Mouse (Mus musculus) left cerebral cortex, adult 11 months (tissue): ENCODE measurements around the gene Efcab2.
"Not testable (repeated sequence)": the region's sequence is repeated elsewhere in the genome, so short reads cannot be mapped to it uniquely, and the experiment has no call there.

ENCODE experiments used
- DNase-seq: peaks from one replicate; pipeline ENCODE4 v3.0.0; 2022; ENCODE audit warnings: low spot score

Gene Efcab2

GRCm38 (mm10) chr1:178405445-178405911 is 407 bp upstream of the Efcab2 start:
- peak; percentile 73 for DNase-seq

- DNase-seq: no peak
These were observed 1.1 kb downstream of the Efcab2 start for GRCm38 (mm10) chr1:178406765-178407645.

- no peak for DNase-seq
These were observed 1.8 kb downstream of the Efcab2 start for GRCm38 (mm10) chr1:178407651-178408050.

GRCm38 (mm10) chr1:178408901-178409361 is 3.0 kb downstream of the Efcab2 start:
- no peak for DNase-seq

- DNase-seq: not testable (repeated sequence)
These were observed 7.5 kb downstream of the Efcab2 start for GRCm38 (mm10) chr1:178413367-178413766.

GRCm38 (mm10) chr1:178419608-178420007 is 13.7 kb downstream of the Efcab2 start:
- no peak for DNase-seq

GRCm38 (mm10) chr1:178423662-178424061 is 17.8 kb downstream of the Efcab2 start:
- no peak for DNase-seq

GRCm38 (mm10) chr1:178431619-178432444 is 25.9 kb downstream of the Efcab2 start:
- no peak for DNase-seq

- DNase-seq: no peak
These were observed 27.7 kb downstream of the Efcab2 start for GRCm38 (mm10) chr1:178433619-178434018.

GRCm38 (mm10) chr1:178444407-178444806 is 38.5 kb downstream of the Efcab2 start:
- DNase-seq: no peak

- DNase-seq: no peak
These were observed 41.2 kb downstream of the Efcab2 start for GRCm38 (mm10) chr1:178447036-178447435.

GRCm38 (mm10) chr1:178448271-178448744 is 42.4 kb downstream of the Efcab2 start:
- no peak for DNase-seq

GRCm38 (mm10) chr1:178449172-178449571 is 43.3 kb downstream of the Efcab2 start:
- DNase-seq: peak; percentile 68

- no peak for DNase-seq
These were observed 44.0 kb downstream of the Efcab2 start for GRCm38 (mm10) chr1:178449933-178450332.

GRCm38 (mm10) chr1:178454125-178454524 is 48.2 kb downstream of the Efcab2 start:
- no peak for DNase-seq

- DNase-seq: no peak
These were observed 49.2 kb downstream of the Efcab2 start for GRCm38 (mm10) chr1:178455120-178455519.

GRCm38 (mm10) chr1:178458029-178458428 is 52.1 kb downstream of the Efcab2 start:
- no peak for DNase-seq

- DNase-seq: peak; percentile 75
These were observed 57.8 kb downstream of the Efcab2 start for GRCm38 (mm10) chr1:178463712-178464111.

- no peak for DNase-seq
These were observed 58.3 kb downstream of the Efcab2 start for GRCm38 (mm10) chr1:178464140-178464539.

- no peak for DNase-seq
These were observed 61.7 kb downstream of the Efcab2 start for GRCm38 (mm10) chr1:178467594-178467993.

- peak; percentile 24 for DNase-seq
These were observed 62.4 kb downstream of the Efcab2 start for GRCm38 (mm10) chr1:178468280-178468679.

- DNase-seq: no peak
These were observed 78.0 kb downstream of the Efcab2 start for GRCm38 (mm10) chr1:178483854-178484253.
